Mouse (Mus musculus): ENCODE results near the gene Stambpl1. TPM values are rescaled to one million over a fixed set of nuclear protein-coding genes. Genes with fewer than 3 reads are reported as not detected.

The Stambpl1 gene
- polyA plus RNA-seq, 1 experiment from 2014 or later: 30.0 TPM

GRCm38 (mm10) chr19:34169121-34169520, 22.9 kb upstream of the Stambpl1 start:
- Histone ChIP-seq H3K27me3 (replicated peaks; ENCODE audit: control insufficient read depth, insufficient read depth, low read length) (no peaks in the 10 kb centered on the region), H3K27ac (ENCODE audit: low read depth, low read length) (no peak overlapping the region), H3K4me1 (ENCODE audit: control insufficient read depth, insufficient read depth, low read depth, low read length) (no peaks in the 10 kb centered on the region), H3K4me3 (ENCODE audit: low read length) (no peak overlapping the region), H3K9ac (ENCODE audit: low read depth, low read length) (no peak overlapping the region), H3K4me2 (ENCODE audit: low read length) (no peak overlapping the region), H3K36me3 (ENCODE audit: control insufficient read depth, insufficient read depth, low read length) (no peaks in the 10 kb centered on the region), H3K9me3 (ENCODE audit: control insufficient read depth, low read length) (no peaks in the 10 kb centered on the region)
- ATAC-seq: no peak

DNA sequence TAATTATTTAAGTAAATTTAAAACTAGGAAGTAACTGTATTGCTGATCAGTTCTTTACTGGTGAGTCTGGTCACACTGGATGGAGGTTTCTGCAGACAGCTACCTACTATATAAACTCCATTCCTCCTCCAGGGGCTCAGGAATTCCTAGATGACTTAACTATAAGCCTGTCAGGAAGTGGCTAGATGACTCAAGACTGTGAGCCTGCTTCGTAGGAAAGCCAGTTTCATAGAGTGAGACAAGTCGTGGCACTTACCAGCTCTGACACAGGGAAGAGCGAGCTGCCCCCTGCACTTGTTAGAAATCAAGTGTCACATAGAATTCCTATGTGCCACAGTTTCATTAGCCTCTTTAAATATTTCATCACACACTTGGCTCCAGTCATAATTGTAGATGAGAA, 20.9 kb upstream of the Stambpl1 start:
- 80% methylated on average over 3 of the region's 3 CpGs for WGBS
- H3K9me3 ChIP-seq (ENCODE audit: control insufficient read depth, low read length): no peaks in the 10 kb centered on the region
- no peak overlapping the region for H3K27ac ChIP-seq (ENCODE audit: low read depth, low read length)
- no peak overlapping the region for H3K4me3 ChIP-seq (ENCODE audit: low read length)
- no peaks in the 10 kb centered on the region for H3K36me3 ChIP-seq (ENCODE audit: control insufficient read depth, insufficient read depth, low read length)
- no peak for ATAC-seq
- H3K9ac ChIP-seq (ENCODE audit: low read depth, low read length): no peak overlapping the region
- no peaks in the 10 kb centered on the region for H3K27me3 ChIP-seq (replicated peaks; ENCODE audit: control insufficient read depth, insufficient read depth, low read length)
- H3K4me2 ChIP-seq (ENCODE audit: low read length): no peak overlapping the region
- H3K4me1 ChIP-seq (ENCODE audit: control insufficient read depth, insufficient read depth, low read depth, low read length): no peaks in the 10 kb centered on the region

DNA sequence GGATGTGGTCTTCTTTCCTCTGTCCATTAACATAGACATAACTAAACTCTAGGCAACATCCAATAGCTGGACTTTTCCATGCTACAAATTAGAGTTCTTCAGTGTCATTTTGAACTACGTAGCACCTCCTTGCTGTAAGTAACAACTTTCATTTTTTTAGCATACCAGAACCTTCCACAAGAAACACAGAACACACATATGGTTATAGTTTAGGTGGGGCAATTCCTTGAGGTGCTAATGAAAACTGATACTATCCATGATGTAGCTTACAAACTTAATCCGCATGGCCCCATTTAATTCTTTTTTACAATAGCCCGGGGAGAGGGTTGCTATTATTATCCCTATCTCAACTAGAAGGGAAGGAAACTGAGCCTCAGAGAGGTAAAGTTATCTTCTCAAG, 18.0 kb upstream of the Stambpl1 start:
- ATAC-seq: no peak
- Histone ChIP-seq H3K36me3 (ENCODE audit: control insufficient read depth, insufficient read depth, low read length) (no peaks in the 10 kb centered on the region), H3K9ac (ENCODE audit: low read depth, low read length) (no peak overlapping the region), H3K27ac (ENCODE audit: low read depth, low read length) (no peak overlapping the region), H3K27me3 (replicated peaks; ENCODE audit: control insufficient read depth, insufficient read depth, low read length) (no peaks in the 10 kb centered on the region), H3K4me1 (ENCODE audit: control insufficient read depth, insufficient read depth, low read depth, low read length) (no peaks in the 10 kb centered on the region), H3K4me3 (ENCODE audit: low read length) (no peak overlapping the region), H3K4me2 (ENCODE audit: low read length) (no peak overlapping the region), H3K9me3 (ENCODE audit: control insufficient read depth, low read length) (no peaks in the 10 kb centered on the region)
- 93% methylated on average over 3 of the region's 3 CpGs for WGBS

- WGBS: 91% methylated on average over 4 of the region's 4 CpGs
- no peak overlapping the region for H3K4me2 ChIP-seq (ENCODE audit: low read length)
Measured at GRCm38 (mm10) chr19:34179136-34179535, 12.9 kb upstream of the Stambpl1 start.

GRCm38 (mm10) chr19:34180316-34180715, 11.7 kb upstream of the Stambpl1 start:
- Histone ChIP-seq H3K4me3 (ENCODE audit: low read length) (no peak overlapping the region), H3K27me3 (replicated peaks; ENCODE audit: control insufficient read depth, insufficient read depth, low read length) (no peaks in the 10 kb centered on the region), H3K27ac (ENCODE audit: low read depth, low read length) (no peak overlapping the region), H3K4me2 (ENCODE audit: low read length) (no peak overlapping the region), H3K4me1 (ENCODE audit: control insufficient read depth, insufficient read depth, low read depth, low read length) (no peaks in the 10 kb centered on the region), H3K9me3 (ENCODE audit: control insufficient read depth, low read length) (no peaks in the 10 kb centered on the region), H3K36me3 (ENCODE audit: control insufficient read depth, insufficient read depth, low read length) (no peaks in the 10 kb centered on the region), H3K9ac (ENCODE audit: low read depth, low read length) (no peak overlapping the region)
- ATAC-seq: no peak
- 87% methylated on average over 2 of the region's 2 CpGs for WGBS

More at GRCm38 (mm10) chr19:34179136-34179535, 12.9 kb upstream of the Stambpl1 start:
- no peaks in the 10 kb centered on the region for H3K9me3 ChIP-seq (ENCODE audit: control insufficient read depth, low read length)
- no peaks in the 10 kb centered on the region for H3K4me1 ChIP-seq (ENCODE audit: control insufficient read depth, insufficient read depth, low read depth, low read length)
- no peaks in the 10 kb centered on the region for H3K36me3 ChIP-seq (ENCODE audit: control insufficient read depth, insufficient read depth, low read length)
- no peak overlapping the region for H3K4me3 ChIP-seq (ENCODE audit: low read length)
- H3K9ac ChIP-seq (ENCODE audit: low read depth, low read length): no peak overlapping the region
- no peaks in the 10 kb centered on the region for H3K27me3 ChIP-seq (replicated peaks; ENCODE audit: control insufficient read depth, insufficient read depth, low read length)
- H3K27ac ChIP-seq (ENCODE audit: low read depth, low read length): no peak overlapping the region
- no peak for ATAC-seq

GRCm38 (mm10) chr19:34181234-34181633, 10.8 kb upstream of the Stambpl1 start:
- H3K9me3 ChIP-seq (ENCODE audit: control insufficient read depth, low read length): no peaks in the 10 kb centered on the region
- H3K27me3 ChIP-seq (replicated peaks; ENCODE audit: control insufficient read depth, insufficient read depth, low read length): no peaks in the 10 kb centered on the region
- no peak overlapping the region for H3K4me2 ChIP-seq (ENCODE audit: low read length)
- H3K36me3 ChIP-seq (ENCODE audit: control insufficient read depth, insufficient read depth, low read length): no peaks in the 10 kb centered on the region
- no peak overlapping the region for H3K4me3 ChIP-seq (ENCODE audit: low read length)
- whole genome bisulfite sequencing: 82% methylated on average over 3 of the region's 3 CpGs
- H3K27ac ChIP-seq (ENCODE audit: low read depth, low read length): no peak overlapping the region
- H3K4me1 ChIP-seq (ENCODE audit: control insufficient read depth, insufficient read depth, low read depth, low read length): no peaks in the 10 kb centered on the region
- no peak overlapping the region for H3K9ac ChIP-seq (ENCODE audit: low read depth, low read length)
- ATAC-seq: no peak

DNA sequence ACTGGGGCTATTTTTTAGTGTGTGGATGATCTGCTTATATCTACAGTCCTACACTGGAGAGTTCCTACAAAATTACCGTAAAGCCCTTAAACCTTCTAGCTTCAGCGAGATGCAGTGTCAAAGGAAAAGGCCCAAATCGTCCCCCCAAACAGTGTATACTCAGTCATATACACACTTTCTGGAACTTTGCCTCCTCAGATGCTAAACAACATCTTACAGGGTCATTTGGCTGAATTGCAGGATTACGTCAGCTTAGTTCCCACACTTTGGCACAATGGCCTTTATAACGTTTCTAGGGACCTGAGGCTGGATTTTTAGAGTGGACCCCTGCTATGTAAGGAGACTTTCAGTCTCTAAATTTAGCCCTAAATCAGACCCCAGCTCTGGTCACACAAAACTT, 9.5 kb upstream of the Stambpl1 start:
- no peak for ATAC-seq
- H3K27me3 ChIP-seq (replicated peaks; ENCODE audit: control insufficient read depth, insufficient read depth, low read length): no peaks in the 10 kb centered on the region

GRCm38 (mm10) chr19:34186845-34187244, 5.2 kb upstream of the Stambpl1 start:
- Histone ChIP-seq H3K4me2 (ENCODE audit: low read length) (no peak overlapping the region), H3K36me3 (ENCODE audit: control insufficient read depth, insufficient read depth, low read length) (no peaks in the 10 kb centered on the region), H3K9ac (ENCODE audit: low read depth, low read length) (no peak overlapping the region), H3K4me1 (ENCODE audit: control insufficient read depth, insufficient read depth, low read depth, low read length) (peaks cover 3% of the 10 kb centered on the region; the same call in 1 of the 2 replicates), H3K27me3 (replicated peaks; ENCODE audit: control insufficient read depth, insufficient read depth, low read length) (no peaks in the 10 kb centered on the region), H3K27ac (ENCODE audit: low read depth, low read length) (no peak overlapping the region), H3K4me3 (ENCODE audit: low read length) (no peak overlapping the region), H3K9me3 (ENCODE audit: control insufficient read depth, low read length) (no peaks in the 10 kb centered on the region)
- ATAC-seq: no peak
- WGBS: 89% methylated on average over 4 of the region's 4 CpGs

More for the DNA sequence above, 9.5 kb upstream of the Stambpl1 start:
- Histone ChIP-seq H3K4me3 (ENCODE audit: low read length) (no peak overlapping the region), H3K27ac (ENCODE audit: low read depth, low read length) (no peak overlapping the region), H3K9ac (ENCODE audit: low read depth, low read length) (no peak overlapping the region), H3K36me3 (ENCODE audit: control insufficient read depth, insufficient read depth, low read length) (no peaks in the 10 kb centered on the region), H3K4me1 (ENCODE audit: control insufficient read depth, insufficient read depth, low read depth, low read length) (no peaks in the 10 kb centered on the region), H3K4me2 (ENCODE audit: low read length) (no peak overlapping the region), H3K9me3 (ENCODE audit: control insufficient read depth, low read length) (no peaks in the 10 kb centered on the region)
- 70% methylated on average over 5 of the region's 5 CpGs for WGBS

DNA sequence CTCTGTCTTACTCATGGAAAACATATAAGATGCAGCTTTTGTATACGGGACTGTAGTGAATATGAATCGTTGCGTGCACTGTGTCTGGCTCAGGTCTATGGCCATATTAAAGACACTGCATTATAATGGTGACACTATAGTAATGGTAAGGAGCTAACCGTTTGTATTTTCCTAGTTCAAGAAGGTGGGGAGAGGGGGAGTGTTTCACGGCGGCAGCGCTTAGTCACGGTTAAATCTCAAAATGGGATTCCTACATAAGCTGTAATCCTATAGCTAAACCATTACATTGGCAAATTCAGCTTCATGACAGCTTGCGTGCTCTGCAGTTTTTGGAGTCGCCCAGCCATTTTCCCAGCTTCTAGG, 403 bp upstream of the Stambpl1 start:
- H3K27ac ChIP-seq (ENCODE audit: low read depth, low read length): peak overlapping the region; percentile 91
- peaks cover 10% of the 10 kb centered on the region for H3K4me1 ChIP-seq (ENCODE audit: control insufficient read depth, insufficient read depth, low read depth, low read length)
- peak overlapping the region; percentile 64 for H3K4me2 ChIP-seq (ENCODE audit: low read length)
- H3K9ac ChIP-seq (ENCODE audit: low read depth, low read length): peak overlapping the region; percentile 92
- WGBS: 17% methylated on average over 10 of the region's 10 CpGs
- no peaks in the 10 kb centered on the region for H3K27me3 ChIP-seq (replicated peaks; ENCODE audit: control insufficient read depth, insufficient read depth, low read length)
- ATAC-seq: peak; percentile 52
- peak overlapping the region; percentile 84 for H3K4me3 ChIP-seq (ENCODE audit: low read length)
- no peaks in the 10 kb centered on the region for H3K9me3 ChIP-seq (ENCODE audit: control insufficient read depth, low read length)
- no peaks in the 10 kb centered on the region for H3K36me3 ChIP-seq (ENCODE audit: control insufficient read depth, insufficient read depth, low read length)

- Histone ChIP-seq H3K36me3 (ENCODE audit: control insufficient read depth, insufficient read depth, low read length) (no peaks in the 10 kb centered on the region), H3K4me2 (ENCODE audit: low read length) (peak overlapping the region; percentile 64), H3K27ac (ENCODE audit: low read depth, low read length) (no peak overlapping the region), H3K9me3 (ENCODE audit: control insufficient read depth, low read length) (no peaks in the 10 kb centered on the region), H3K27me3 (replicated peaks; ENCODE audit: control insufficient read depth, insufficient read depth, low read length) (no peaks in the 10 kb centered on the region), H3K9ac (ENCODE audit: low read depth, low read length) (peak overlapping the region; percentile 92), H3K4me3 (ENCODE audit: low read length) (peak overlapping the region; percentile 84), H3K4me1 (ENCODE audit: control insufficient read depth, insufficient read depth, low read depth, low read length) (peaks cover 10% of the 10 kb centered on the region)
- 7% methylated on average over 9 of the region's 9 CpGs for WGBS
- no peak for ATAC-seq
Measured at GRCm38 (mm10) chr19:34193149-34193548, 1.1 kb downstream of the Stambpl1 start.
